Mouse (Mus musculus): ENCODE data around the gene Gm3336.

The Gm3336 gene

GRCm38 (mm10) chr8:70718297-70718696, at the start of gene Gm3336:
TSS of gene Gm3336 (plus strand) at chr8:70718543.
- DNase-seq (ENCODE audit: low read depth, low spot score), result no peak

- DNase-seq (ENCODE audit: low read depth, low spot score), result no peak
Measured at GRCm38 (mm10) chr8:70671615-70672324, 46.6 kb upstream of the Gm3336 start.

GRCm38 (mm10) chr8:70672325-70673078, 45.8 kb upstream of the Gm3336 start:
- DNase-seq (ENCODE audit: low read depth, low spot score), result no peak

DNA sequence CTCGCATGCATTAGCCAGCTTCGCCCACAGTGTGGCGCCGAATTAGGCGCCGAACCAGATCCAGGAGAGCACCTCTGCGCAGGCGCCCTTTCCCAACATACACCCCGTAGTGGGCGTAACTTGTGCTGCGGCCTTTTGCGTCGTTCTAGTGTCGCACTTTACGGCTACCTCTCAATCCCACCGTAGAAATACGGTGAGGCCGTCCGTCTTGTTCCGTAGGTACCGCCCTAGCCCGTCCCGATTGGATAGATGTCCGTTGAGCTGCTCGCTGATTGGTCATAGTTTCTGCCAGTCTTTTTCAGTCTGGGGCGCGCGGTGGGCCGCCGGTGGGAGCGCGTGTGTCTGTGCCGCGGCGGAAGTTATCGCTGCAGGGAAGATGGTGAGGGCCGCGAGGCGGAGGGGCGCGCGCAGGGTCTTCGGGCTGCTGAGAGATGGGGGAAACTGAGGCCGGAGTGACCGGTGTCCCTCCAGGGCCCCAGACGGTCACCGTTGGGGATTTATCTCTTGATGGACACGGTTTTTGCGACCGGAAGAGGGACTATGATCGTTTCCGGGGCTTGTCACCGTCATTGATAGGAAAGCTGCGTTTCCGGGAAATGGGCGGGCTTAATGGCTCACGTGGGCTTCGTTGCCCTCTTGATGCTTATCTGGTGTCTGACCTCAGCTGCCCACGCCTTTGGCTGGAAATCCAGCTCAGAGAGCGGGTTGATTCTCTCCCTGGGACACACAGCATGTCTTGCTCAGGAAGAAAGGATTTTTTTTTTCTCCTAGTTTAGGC, 45.1 kb upstream of the Gm3336 start, which contains the start of gene Lsm4:
Gene Lsm4, plus strand, starts transcription at position 170 of the 778 bp plus-strand sequence.
- DNase-seq (ENCODE audit: low read depth, low spot score), result peak; percentile 98

GRCm38 (mm10) chr8:70674109-70674508, 44.2 kb upstream of the Gm3336 start:
- DNase-seq (ENCODE audit: low read depth, low spot score), result no peak

DNA sequence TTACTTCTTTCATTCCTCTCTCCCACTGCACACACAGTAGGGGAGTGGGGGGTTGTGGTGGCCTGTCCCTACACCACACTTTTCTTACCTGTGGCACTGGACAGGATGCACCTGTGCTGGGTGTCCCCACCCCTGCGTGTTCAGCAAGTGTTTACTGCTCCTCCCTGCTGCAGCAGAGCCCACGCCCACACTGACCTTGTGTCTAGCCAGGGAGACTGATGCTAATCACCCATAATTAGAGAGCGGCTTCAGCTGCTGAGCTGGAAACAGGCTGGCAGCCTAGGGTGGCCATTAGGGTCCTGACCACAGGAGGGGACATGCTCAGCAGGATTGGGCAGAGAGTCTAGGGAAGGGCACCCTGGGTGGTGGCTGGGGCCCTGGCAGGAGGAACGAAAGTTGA, 43.6 kb upstream of the Gm3336 start:
- DNase-seq (ENCODE audit: low read depth, low spot score), result no peak

- no peak for DNase-seq (ENCODE audit: low read depth, low spot score)
Measured at GRCm38 (mm10) chr8:70675336-70675735, 43.0 kb upstream of the Gm3336 start.

DNA sequence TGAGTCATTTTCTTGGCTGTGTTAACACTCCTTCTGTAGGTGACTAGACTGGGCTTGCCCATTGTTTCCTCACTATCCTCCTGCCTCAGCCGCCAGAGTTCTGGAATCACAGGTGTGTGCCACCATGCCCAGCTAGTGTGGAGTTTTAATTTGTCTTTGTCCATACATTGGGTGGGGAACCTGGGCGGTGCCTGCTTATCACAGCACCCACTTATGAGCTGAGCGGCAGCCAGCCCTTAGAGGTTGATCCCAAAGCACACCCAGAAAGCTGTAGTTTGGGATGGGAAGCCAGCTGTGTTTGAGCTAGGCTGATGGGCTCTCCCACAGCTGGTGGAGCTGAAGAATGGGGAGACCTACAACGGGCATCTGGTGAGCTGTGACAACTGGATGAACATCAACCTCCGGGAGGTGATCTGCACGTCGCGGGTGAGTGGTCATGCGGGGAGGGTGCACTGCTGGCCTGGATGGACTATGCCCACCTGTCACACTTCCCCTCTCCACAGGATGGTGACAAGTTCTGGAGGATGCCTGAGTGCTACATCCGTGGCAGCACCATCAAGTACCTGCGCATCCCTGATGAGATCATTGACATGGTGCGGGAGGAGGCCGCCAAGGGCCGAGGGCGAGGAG, 40.8 kb upstream of the Gm3336 start:
- no peak for DNase-seq (ENCODE audit: low read depth, low spot score)

- DNase-seq (ENCODE audit: low read depth, low spot score), result no peak
Measured at GRCm38 (mm10) chr8:70678679-70679078, 39.7 kb upstream of the Gm3336 start.

DNA sequence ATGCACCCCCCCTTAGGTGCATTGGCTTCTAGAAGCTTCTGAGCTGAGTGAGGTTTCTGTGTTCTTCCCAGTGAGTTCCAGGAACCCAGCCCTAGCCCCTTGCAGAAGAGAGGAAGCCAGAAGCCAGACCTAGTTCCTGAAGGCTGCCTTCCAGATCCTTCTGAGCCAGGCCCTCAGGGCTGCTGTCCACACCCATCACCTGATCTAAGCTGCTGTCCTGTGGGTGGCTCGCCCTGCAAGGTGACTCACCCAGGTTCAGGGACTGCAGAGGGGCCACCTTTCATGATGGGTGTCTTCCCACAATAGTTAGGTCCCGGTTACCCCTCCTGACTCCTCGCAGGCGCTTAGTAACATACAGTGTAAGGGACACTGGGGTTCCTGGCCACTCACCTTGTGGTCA, 38.9 kb upstream of the Gm3336 start:
- no peak for DNase-seq (ENCODE audit: low read depth, low spot score)

- no peak for DNase-seq (ENCODE audit: low read depth, low spot score)
Measured at GRCm38 (mm10) chr8:70680039-70680438, 38.3 kb upstream of the Gm3336 start.

- DNase-seq (ENCODE audit: low read depth, low spot score), result no peak
Measured at GRCm38 (mm10) chr8:70681410-70681809, 36.9 kb upstream of the Gm3336 start.

- no peak for DNase-seq (ENCODE audit: low read depth, low spot score)
Measured at GRCm38 (mm10) chr8:70682193-70682592, 36.1 kb upstream of the Gm3336 start.

- DNase-seq (ENCODE audit: low read depth, low spot score), result no peak
Measured at GRCm38 (mm10) chr8:70682692-70683091, 35.7 kb upstream of the Gm3336 start.

- no peak for DNase-seq (ENCODE audit: low read depth, low spot score)
Measured at GRCm38 (mm10) chr8:70684291-70684690, 34.1 kb upstream of the Gm3336 start.

GRCm38 (mm10) chr8:70687576-70687975, 30.8 kb upstream of the Gm3336 start:
- DNase-seq (ENCODE audit: low read depth, low spot score), result no peak

DNA sequence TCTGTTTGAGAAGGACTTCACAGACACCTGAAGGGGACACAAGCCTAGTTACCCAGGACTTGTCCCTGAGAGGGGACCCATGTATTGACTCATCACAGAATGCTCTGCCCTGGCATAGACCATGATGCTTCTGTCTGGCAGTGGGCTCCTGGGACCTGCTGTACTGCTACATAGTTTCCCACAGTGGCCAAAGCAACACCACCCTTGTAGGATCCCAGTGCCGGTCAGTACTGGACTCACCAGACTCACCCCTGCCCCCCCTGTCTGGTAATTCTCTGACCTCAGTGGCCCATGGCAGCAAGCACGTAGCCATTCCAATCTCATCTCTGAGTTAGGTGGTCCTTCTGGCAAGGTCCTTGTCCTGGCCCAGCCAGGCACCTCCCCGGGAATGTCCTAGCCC, 30.2 kb upstream of the Gm3336 start:
- DNase-seq (ENCODE audit: low read depth, low spot score), result no peak

DNA sequence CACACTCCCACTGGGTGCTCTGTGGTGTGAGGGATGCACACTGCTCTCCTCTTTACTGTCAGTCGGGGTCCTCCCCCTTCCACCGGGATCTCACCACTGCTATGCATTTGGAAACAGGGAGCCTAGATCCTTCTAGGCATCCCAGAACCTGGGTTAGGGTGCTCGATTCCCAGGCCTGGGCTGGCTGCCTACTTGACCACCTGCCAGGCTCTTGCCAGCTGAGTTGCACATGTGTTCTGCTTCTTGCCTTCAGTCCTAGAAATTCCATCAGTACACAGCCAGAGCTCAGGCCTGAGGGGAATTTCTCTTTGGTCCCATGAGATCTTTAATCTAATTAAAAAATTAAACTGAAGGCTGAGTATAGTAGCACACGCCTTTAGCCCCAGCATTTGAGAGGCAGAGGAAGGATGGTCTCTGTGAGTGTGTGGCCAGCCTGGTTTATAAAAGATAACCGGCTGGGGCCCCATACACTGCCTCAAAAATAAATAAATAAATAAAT, 28.4 kb upstream of the Gm3336 start:
- no peak for DNase-seq (ENCODE audit: low read depth, low spot score)

DNA sequence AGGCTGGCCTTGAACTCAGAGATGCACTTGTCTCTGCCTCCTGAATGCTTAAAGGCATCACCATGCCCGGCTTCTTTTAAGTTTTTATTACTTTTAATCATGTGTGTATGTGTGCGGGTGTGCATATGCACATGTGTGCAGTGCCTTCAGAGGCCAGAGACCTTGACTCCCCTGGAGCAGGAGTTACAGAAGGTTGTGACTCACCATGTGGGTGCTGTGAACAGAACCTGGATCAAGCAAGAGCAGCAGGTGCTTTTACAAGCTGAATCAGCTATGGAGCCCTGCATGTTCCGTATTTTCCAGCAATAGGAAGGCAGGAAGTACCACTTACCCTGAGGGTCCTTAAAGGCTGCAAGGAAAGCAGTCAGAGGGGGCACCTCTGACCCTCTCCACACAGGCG, 27.1 kb upstream of the Gm3336 start:
- DNase-seq (ENCODE audit: low read depth, low spot score), result no peak

GRCm38 (mm10) chr8:70691727-70692231, 26.6 kb upstream of the Gm3336 start:
- DNase-seq (ENCODE audit: low read depth, low spot score), result no peak

- DNase-seq (ENCODE audit: low read depth, low spot score), result no peak
Measured at GRCm38 (mm10) chr8:70693636-70694035, 24.7 kb upstream of the Gm3336 start.
